Mouse (Mus musculus): ENCODE results near the gene Ttc26. TPM values are rescaled to one million over a fixed set of nuclear protein-coding genes. Genes with fewer than 3 reads are reported as not detected.
"Not testable (repeated sequence)": the region's sequence is repeated elsewhere in the genome, so short reads cannot be mapped to it uniquely, and the experiment has no call there.

Ttc26 gene
- total and polyA plus RNA-seq, 3 experiments: 1.4 to 2.1 TPM; not detected in 1

- no peaks in the 10 kb centered on the region for H3K27me3 ChIP-seq (ENCODE audit: control insufficient read depth in 1 of 2, insufficient read depth in 2 of 2, low read length in 2 of 2)
- H3K79me2 ChIP-seq (ENCODE audit: control insufficient read depth, insufficient read depth, low read length, poor library complexity): no peaks in the 10 kb centered on the region; the same call in 1 of the 2 replicates
- DNase-seq (ENCODE audit: low read depth, low spot score): no peak
- H3K9ac ChIP-seq (ENCODE audit: control insufficient read depth, low read depth, low read length, poor library complexity, severe bottlenecking): no peak overlapping the region
- no peak overlapping the region for H3K27ac ChIP-seq (ENCODE audit: control insufficient read depth, low read depth, low read length)
- H3K9me3 ChIP-seq (replicated peaks; ENCODE audit: insufficient read depth, low read length): no peaks in the 10 kb centered on the region
- peaks cover 0 to 2% of the 10 kb centered on the region in 2 experiments; a peak in 2 of 4 replicates for H3K4me1 ChIP-seq (ENCODE audit: control insufficient read depth in 1 of 2, insufficient read depth in 2 of 2, low read length in 2 of 2)
- no peak overlapping the region for H3K4me3 ChIP-seq (ENCODE audit: control insufficient read depth in 1 of 2, insufficient read depth in 1 of 2, low read depth in 2 of 2, low read length in 2 of 2)
- peaks cover under 1 to 40% of the 10 kb centered on the region in 2 experiments; a peak in 3 of 4 replicates for H3K36me3 ChIP-seq (ENCODE audit: control insufficient read depth in 1 of 2, insufficient read depth in 2 of 2, low read length in 2 of 2)
- TF ChIP-seq MYC (IDR thresholded peaks at IDR 0.05; ENCODE audit: low read depth, low read length) (no peak), USF1 (IDR thresholded peaks at IDR 0.05; ENCODE audit: low read depth, low read length) (no peak), TAL1 (IDR thresholded peaks at IDR 0.05; ENCODE audit: low read length) (no peak), MAX (IDR thresholded peaks at IDR 0.05; ENCODE audit: low read length) (no peak), RCOR1 (IDR thresholded peaks at IDR 0.05; ENCODE audit: low read depth, low read length) (no peak), MAZ (IDR thresholded peaks at IDR 0.05; ENCODE audit: low read depth, low read length) (no peak), NRF1 (IDR thresholded peaks at IDR 0.05; ENCODE audit: insufficient read depth, low read depth, low read length, poor library complexity, severe bottlenecking) (no peak), NELFE (IDR thresholded peaks at IDR 0.05; ENCODE audit: low read depth, low read length) (no peak), ZKSCAN1 (IDR thresholded peaks at IDR 0.05; ENCODE audit: low read depth, low read length) (no peak), MXI1 (IDR thresholded peaks at IDR 0.05; ENCODE audit: low read depth, low read length) (no peak)
Measured at GRCm38 (mm10) chr6:38453049-38453448, 71.8 kb downstream of the Ttc26 start.

DNA sequence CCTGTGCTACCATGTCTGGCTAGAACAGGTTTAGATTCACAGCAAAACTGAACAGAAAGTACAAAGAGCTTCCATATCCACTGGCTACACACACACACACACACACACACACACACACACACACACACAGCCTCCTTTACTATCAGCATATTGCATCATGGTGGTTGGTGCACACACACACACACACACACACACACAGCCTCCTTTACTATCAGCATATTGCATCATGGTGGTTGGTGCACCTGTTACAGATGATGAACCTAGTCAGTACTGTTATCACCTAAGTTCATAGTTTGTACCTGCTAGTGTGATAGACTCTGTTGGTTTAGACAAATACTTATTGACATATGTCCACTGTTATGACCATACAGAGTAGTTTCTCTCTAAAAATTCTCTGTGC, 75.2 kb downstream of the Ttc26 start:
- H3K27ac ChIP-seq (ENCODE audit: control insufficient read depth, low read depth, low read length); H3K4me3 ChIP-seq (ENCODE audit: control insufficient read depth in 1 of 2, insufficient read depth in 1 of 2, low read depth in 2 of 2, low read length in 2 of 2); H3K9ac ChIP-seq (ENCODE audit: control insufficient read depth, low read depth, low read length, poor library complexity, severe bottlenecking); H3K4me1 ChIP-seq (ENCODE audit: control insufficient read depth in 1 of 2, insufficient read depth in 2 of 2, low read length in 2 of 2); H3K79me2 ChIP-seq (ENCODE audit: control insufficient read depth, insufficient read depth, low read length, poor library complexity); H3K27me3 ChIP-seq (ENCODE audit: control insufficient read depth in 1 of 2, insufficient read depth in 2 of 2, low read length in 2 of 2); H3K9me3 ChIP-seq (replicated peaks; ENCODE audit: insufficient read depth, low read length): not testable (repeated sequence)
- TF ChIP-seq USF1 (IDR thresholded peaks at IDR 0.05; ENCODE audit: low read depth, low read length): 0 out of 2 replicates have a peak, but pooled peaks have one; percentile 5
- peak; percentile 35; the same call in 1 of the 2 replicates for TF ChIP-seq TCF12 (IDR thresholded peaks at IDR 0.05; ENCODE audit: low read depth, low read length)
- TF ChIP-seq EP300 (IDR thresholded peaks at IDR 0.05; ENCODE audit: low read depth in 1 of 2, low read length in 2 of 2): peak in 1 of 2 experiments; percentile 44; a peak in 1 of 4 replicates
- TF ChIP-seq ETS1 (IDR thresholded peaks at IDR 0.05; ENCODE audit: low read depth, low read length): peak; percentile 29; the same call in 1 of the 2 replicates
- peaks cover 0 to 24% of the 10 kb centered on the region in 2 experiments; a peak in 2 of 4 replicates for H3K36me3 ChIP-seq (ENCODE audit: control insufficient read depth in 1 of 2, insufficient read depth in 2 of 2, low read length in 2 of 2)
- peak; percentile 20 for DNase-seq (ENCODE audit: low read depth, low spot score)

DNA sequence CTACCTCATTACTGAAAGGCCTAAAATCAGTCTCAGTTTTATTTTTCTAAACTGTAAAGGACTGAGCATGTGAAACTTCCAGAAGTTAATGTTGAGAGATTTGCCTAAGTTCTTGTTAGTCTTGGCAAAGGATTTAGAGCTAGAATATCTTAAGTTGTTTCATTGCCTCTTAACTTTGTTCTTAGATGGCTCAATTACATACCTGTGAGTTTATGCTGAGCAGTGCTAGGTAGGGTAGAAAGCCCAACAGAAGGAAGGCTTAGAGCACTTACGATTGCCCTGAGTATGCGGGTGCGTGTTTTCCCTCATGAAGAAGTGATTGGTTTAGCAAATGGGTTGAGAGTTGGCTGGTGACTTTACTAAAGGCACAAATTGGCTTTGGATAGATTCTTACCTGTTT, 76.8 kb downstream of the Ttc26 start:
- peaks cover 0 to 32% of the 10 kb centered on the region in 2 experiments; a peak in 2 of 4 replicates for H3K36me3 ChIP-seq (ENCODE audit: control insufficient read depth in 1 of 2, insufficient read depth in 2 of 2, low read length in 2 of 2)
- no peak overlapping the region for H3K27ac ChIP-seq (ENCODE audit: control insufficient read depth, low read depth, low read length)
- no peak overlapping the region for H3K9ac ChIP-seq (ENCODE audit: control insufficient read depth, low read depth, low read length, poor library complexity, severe bottlenecking)
- no peaks in the 10 kb centered on the region; the same call in 1 of the 2 replicates for H3K79me2 ChIP-seq (ENCODE audit: control insufficient read depth, insufficient read depth, low read length, poor library complexity)
- no peaks in the 10 kb centered on the region for H3K27me3 ChIP-seq (ENCODE audit: control insufficient read depth in 1 of 2, insufficient read depth in 2 of 2, low read length in 2 of 2)
- no peak for DNase-seq (ENCODE audit: low read depth, low spot score)
- H3K4me3 ChIP-seq (ENCODE audit: control insufficient read depth in 1 of 2, insufficient read depth in 1 of 2, low read depth in 2 of 2, low read length in 2 of 2): no peak overlapping the region
- no peak for TF ChIP-seq E2F4 (IDR thresholded peaks at IDR 0.05; ENCODE audit: borderline replicate concordance, low read depth, low read length)
- TF ChIP-seq CTCF (IDR thresholded peaks at IDR 0.05 in 2 of 3, conservative IDR thresholded peaks at IDR 0.05 in 1 of 3; ENCODE audit: control insufficient read depth in 1 of 3, insufficient read depth in 1 of 3, low read depth in 2 of 3, low read length in 3 of 3, poor library complexity in 1 of 3, severe bottlenecking in 1 of 3): no peak
- TF ChIP-seq USF1 (IDR thresholded peaks at IDR 0.05; ENCODE audit: low read depth, low read length): no peak
- TF ChIP-seq POLR2AphosphoS5 (IDR thresholded peaks at IDR 0.05; ENCODE audit: borderline replicate concordance, low read depth, low read length): no peak
- TF ChIP-seq HCFC1 (IDR thresholded peaks at IDR 0.05; ENCODE audit: low read depth, low read length): no peak
- no peak for TF ChIP-seq ELF1 (IDR thresholded peaks at IDR 0.05; ENCODE audit: low read depth, low read length)
- TF ChIP-seq GABPA (IDR thresholded peaks at IDR 0.05; ENCODE audit: low read depth, low read length): no peak
- no peak for TF ChIP-seq MYB (IDR thresholded peaks at IDR 0.05; ENCODE audit: low read depth, low read length)
- TF ChIP-seq ZNF384 (IDR thresholded peaks at IDR 0.05; ENCODE audit: low read depth, low read length): no peak
- TF ChIP-seq SMC3 (IDR thresholded peaks at IDR 0.05; ENCODE audit: low read depth, low read length): no peak
- no peak for TF ChIP-seq MAX (IDR thresholded peaks at IDR 0.05; ENCODE audit: low read length)
- TF ChIP-seq EP300 (IDR thresholded peaks at IDR 0.05; ENCODE audit: low read depth in 1 of 2, low read length in 2 of 2): no peak
- TF ChIP-seq NELFE (IDR thresholded peaks at IDR 0.05; ENCODE audit: low read depth, low read length): no peak
- no peak for TF ChIP-seq POLR2A (IDR thresholded peaks at IDR 0.05; ENCODE audit: control insufficient read depth in 1 of 2, insufficient read depth in 1 of 2, low read depth in 1 of 2, low read length in 2 of 2, poor library complexity in 1 of 2)
- no peak for TF ChIP-seq RCOR1 (IDR thresholded peaks at IDR 0.05; ENCODE audit: low read depth, low read length)
- no peak for TF ChIP-seq MEF2A (IDR thresholded peaks at IDR 0.05; ENCODE audit: extremely low read depth, insufficient replicate concordance, low read depth, low read length, poor library complexity, severe bottlenecking)
- no peaks in the 10 kb centered on the region for H3K9me3 ChIP-seq (replicated peaks; ENCODE audit: insufficient read depth, low read length)
- no peaks in the 10 kb centered on the region; a peak in 1 of 4 replicates for H3K4me1 ChIP-seq (ENCODE audit: control insufficient read depth in 1 of 2, insufficient read depth in 2 of 2, low read length in 2 of 2)
